In genomic region chr5:96373567-96373985, GRCm38 (mm10) we compare ENCODE assay signal across 8 mouse cellular contexts. TPM values are rescaled to one million over a fixed set of nuclear protein-coding genes. Genes with fewer than 3 reads are reported as not detected.
DNase-seq lines count a peak whose midpoint lies in the region; ATAC-seq and TF ChIP-seq lines count a peak whose summit lies in the region.

TSS of gene Fras1 (plus strand) at chr5:96373955.

- peak within 1 kb of the TSS; percentile 88 for H3K4me2 ChIP-seq in hindbrain, embryonic 13.5 days
- peak within 1 kb of the TSS; percentile 98 for H3K4me2 ChIP-seq in midbrain, embryonic 15.5 days

- no peak for TF ChIP-seq POLR2A in cerebellum, adult 2 months (IDR thresholded peaks at IDR 0.05; ENCODE audit: borderline replicate concordance, insufficient read depth, low read length)
- no peak for TF ChIP-seq POLR2A in thymus, adult 2 months (IDR thresholded peaks at IDR 0.05; ENCODE audit: control insufficient read depth, extremely low read depth, insufficient read depth, low read length, poor library complexity)

- intact Hi-C loops in left cerebral cortex, postnatal 4 days (cut with DNase I), result no loop called here

- peak in 1 of 2 experiments; percentile 7 for DNase-seq in cerebellum, adult 2 months
- DNase-seq in cerebellum, adult 11 months, result no peak
- DNase-seq in thymus, adult 2 months, result no peak
- no peak for DNase-seq in thymus, postnatal 36 days
- DNase-seq in left cerebral cortex, postnatal 4 days, result peak; percentile 51
- DNase-seq in c-Kit-positive CD71-positive TER-119-positive erythroid progenitor cells, embryonic 14.5 days (ENCODE audit: low spot score), result no peak

- ATAC-seq in hindbrain, embryonic 13.5 days (ENCODE audit: low FRiP score), result peak; percentile 71
- ATAC-seq in midbrain, embryonic 15.5 days (replicated peaks), result peak; percentile 70

- no peak for TF ChIP-seq CTCF in cerebellum, adult 2 months (IDR thresholded peaks at IDR 0.05; ENCODE audit: borderline replicate concordance, insufficient read depth, low read depth, low read length)
- no peak for TF ChIP-seq CTCF in thymus, adult 2 months (IDR thresholded peaks at IDR 0.05; ENCODE audit: borderline replicate concordance, control insufficient read depth, extremely low read depth, insufficient read depth, low read length, poor library complexity)

- peak within 1 kb of the TSS; percentile 24 for H3K4me3 ChIP-seq in cerebellum, adult 2 months (replicated peaks; ENCODE audit: insufficient read depth, low read depth, low read length)
- peak within 1 kb of the TSS; percentile 9; the same call in 1 of the 2 replicates for H3K4me3 ChIP-seq in thymus, adult 2 months (ENCODE audit: control insufficient read depth, insufficient read depth, low read length)
- peak within 1 kb of the TSS; percentile 66 for H3K4me3 ChIP-seq in hindbrain, embryonic 13.5 days
- H3K4me3 ChIP-seq in midbrain, embryonic 15.5 days, result peak within 1 kb of the TSS; percentile 68

- peaks cover 7% of the 10 kb centered on the region for H3K4me1 ChIP-seq in cerebellum, adult 2 months (ENCODE audit: control insufficient read depth, insufficient read depth, low read length)
- H3K4me1 ChIP-seq in thymus, adult 2 months (replicated peaks; ENCODE audit: control insufficient read depth, insufficient read depth, low read length), result peaks cover 4% of the 10 kb centered on the region; the same call in 1 of the 2 replicates
- H3K4me1 ChIP-seq in hindbrain, embryonic 13.5 days (replicated peaks), result peaks cover 23% of the 10 kb centered on the region
- H3K4me1 ChIP-seq in midbrain, embryonic 15.5 days, result peaks cover 32% of the 10 kb centered on the region

- H3K36me3 ChIP-seq in thymus, adult 2 months (ENCODE audit: control insufficient read depth, insufficient read depth, low read length), result no peaks in the 10 kb centered on the region
- H3K36me3 ChIP-seq in hindbrain, embryonic 13.5 days, result no peaks in the 10 kb centered on the region
- H3K36me3 ChIP-seq in midbrain, embryonic 15.5 days (replicated peaks), result no peaks in the 10 kb centered on the region

- no peak within 1 kb of the TSS for H3K27ac ChIP-seq in cerebellum, adult 2 months (ENCODE audit: insufficient read depth, low read length)
- no peak within 1 kb of the TSS for H3K27ac ChIP-seq in thymus, adult 2 months (ENCODE audit: control insufficient read depth, insufficient read depth, low read length)
- H3K27ac ChIP-seq in hindbrain, embryonic 13.5 days, result peak within 1 kb of the TSS; percentile 72
- peak within 1 kb of the TSS; percentile 68 for H3K27ac ChIP-seq in midbrain, embryonic 15.5 days

- peak within 1 kb of the TSS; percentile 76 for H3K9ac ChIP-seq in hindbrain, embryonic 13.5 days
- H3K9ac ChIP-seq in midbrain, embryonic 15.5 days, result peak within 1 kb of the TSS; percentile 43

- 1% methylated on average over 16 of the region's 16 CpGs for WGBS in cerebellum, adult 2 months
- WGBS in thymus, adult 2 months, result 6% methylated on average over 16 of the region's 16 CpGs
- under 1% methylated on average over 16 of the region's 16 CpGs for WGBS in hindbrain, embryonic 13.5 days
- under 1% methylated on average over 16 of the region's 16 CpGs for WGBS in midbrain, embryonic 15.5 days

- H3K27me3 ChIP-seq in cerebellum, adult 2 months (ENCODE audit: control insufficient read depth, insufficient read depth, low read length), result peaks cover 3% of the 10 kb centered on the region
- peaks cover 4% of the 10 kb centered on the region; the same call in 1 of the 2 replicates for H3K27me3 ChIP-seq in thymus, adult 2 months (ENCODE audit: control insufficient read depth, insufficient read depth, low read length)
- peaks cover 9% of the 10 kb centered on the region; the same call in 1 of the 2 replicates for H3K27me3 ChIP-seq in hindbrain, embryonic 13.5 days
- 0 out of 2 replicates have a peak, but pooled peaks cover 8% of the 10 kb centered on the region for H3K27me3 ChIP-seq in midbrain, embryonic 15.5 days (replicated peaks)

- H3K9me3 ChIP-seq in hindbrain, embryonic 13.5 days, result no peaks in the 10 kb centered on the region
- H3K9me3 ChIP-seq in midbrain, embryonic 15.5 days, result no peaks in the 10 kb centered on the region

RNA-seq across cellular contexts. Expression of gene Fras1, which starts in this region (rescaled TPM):
- 1.1 and 1.2 TPM in 2 replicates for polyA plus RNA-seq in cerebellum, adult 2 months (2012; rRNA removed)
- polyA plus RNA-seq in thymus, adult 2 months (2012; rRNA removed), result 0.55 and 0.69 TPM in 2 replicates
- polyA plus RNA-seq in hindbrain, embryonic 13.5 days (2015; fragmentation: Nextera tagmentation; extraction: Ambion mirVana), result 5.7 and 7.0 TPM in 2 replicates
- total RNA-seq in left cerebral cortex, postnatal 4 days (2021), result 10 to 100 TPM; 21.1 to 24.8 TPM
- polyA plus RNA-seq in midbrain, embryonic 15.5 days (2015; fragmentation: Nextera tagmentation; extraction: Ambion mirVana), result 4.7 and 6.4 TPM in 2 replicates

Comparison
In these comparisons a context has a peak if more than half of its experiments do, and no peak if none do; other contexts are left out.
1. H3K27ac ChIP-seq: peak in hindbrain, embryonic 13.5 days (single experiment) and midbrain, embryonic 15.5 days (single experiment); none in cerebellum, adult 2 months (single experiment) and thymus, adult 2 months (single experiment).
2. H3K4me3 ChIP-seq: peak in every context shown above with its lines; median percentile 68 in midbrain, embryonic 15.5 days; 66 in hindbrain, embryonic 13.5 days; 24 in cerebellum, adult 2 months; 9 in thymus, adult 2 months.